Mouse (Mus musculus) Muller cell, postnatal 12 days (primary cell): ENCODE measurements around the gene Srebf2.

Experiments
- DNase-seq: peaks from one replicate; pipeline ENCODE4 v3.0.0-alpha.2; 2015; ENCODE audit errors: inconsistent ontology term

Gene Srebf2

GRCm38 (mm10) chr15:82182311-82182710 is 35.3 kb downstream of the Srebf2 start:
- DNase-seq = no peak

DNA sequence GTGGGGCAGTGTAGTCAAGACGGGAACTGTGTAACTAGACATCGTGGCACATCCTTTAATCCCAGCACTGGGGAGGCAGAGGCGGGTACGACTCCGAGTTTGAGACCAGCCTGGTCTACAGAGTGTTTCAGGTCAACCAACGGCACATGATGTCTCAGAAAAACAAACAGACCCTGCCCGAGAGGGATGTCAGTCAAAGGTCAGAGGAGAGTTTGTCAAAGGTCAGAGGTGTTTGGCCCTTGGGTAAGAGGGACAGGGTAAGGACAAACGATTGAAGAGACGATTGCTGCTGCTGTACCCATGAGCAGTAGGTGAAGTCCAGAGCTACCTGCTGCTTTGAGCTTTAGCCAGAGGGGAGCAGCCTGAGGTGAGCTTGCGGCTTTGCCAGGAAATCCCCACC is 36.6 kb downstream of the Srebf2 start:
- no peak for DNase-seq

DNA sequence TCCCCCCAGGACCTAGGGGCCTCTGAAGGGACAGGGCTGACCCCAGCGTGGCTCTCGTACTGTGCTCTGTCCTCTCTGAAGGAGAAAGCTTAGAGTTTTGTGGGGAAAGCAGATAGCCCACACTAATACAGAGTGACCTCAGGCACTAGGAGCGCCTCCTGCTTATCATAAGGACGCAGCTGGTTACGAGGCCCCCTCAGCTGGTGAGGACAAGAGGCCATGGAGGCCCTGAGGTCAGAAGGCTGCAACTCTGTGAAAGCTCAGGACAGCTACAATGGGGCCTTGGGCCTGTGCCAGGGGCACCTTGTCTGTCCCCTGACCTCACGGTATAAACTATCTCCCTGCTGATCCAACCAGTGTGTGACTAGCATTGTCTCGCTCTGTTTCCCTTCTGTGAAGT is 37.2 kb downstream of the Srebf2 start:
- no peak for DNase-seq

DNA sequence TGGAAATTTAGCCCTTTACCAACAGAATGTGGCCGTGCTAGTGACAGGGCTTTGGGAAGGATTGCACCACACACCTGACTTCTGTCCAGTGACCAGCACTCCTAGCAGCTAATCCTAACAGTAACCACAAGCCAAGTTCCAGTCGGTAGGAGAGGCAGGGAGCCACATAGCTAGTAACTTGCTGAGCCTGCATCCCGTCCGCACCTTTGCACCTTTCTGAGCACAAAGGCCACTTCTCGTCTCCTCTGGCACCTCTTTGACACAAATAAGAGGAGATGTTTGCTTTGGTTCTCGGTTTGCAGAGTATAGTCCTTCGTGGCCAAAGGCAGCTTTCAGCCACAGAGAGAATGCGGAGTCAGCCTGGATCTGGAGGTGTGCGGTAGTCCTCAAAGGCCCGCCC is 37.7 kb downstream of the Srebf2 start:
- DNase-seq = no peak

- no peak for DNase-seq
These were observed 38.2 kb downstream of the Srebf2 start for GRCm38 (mm10) chr15:82185062-82185783.

DNA sequence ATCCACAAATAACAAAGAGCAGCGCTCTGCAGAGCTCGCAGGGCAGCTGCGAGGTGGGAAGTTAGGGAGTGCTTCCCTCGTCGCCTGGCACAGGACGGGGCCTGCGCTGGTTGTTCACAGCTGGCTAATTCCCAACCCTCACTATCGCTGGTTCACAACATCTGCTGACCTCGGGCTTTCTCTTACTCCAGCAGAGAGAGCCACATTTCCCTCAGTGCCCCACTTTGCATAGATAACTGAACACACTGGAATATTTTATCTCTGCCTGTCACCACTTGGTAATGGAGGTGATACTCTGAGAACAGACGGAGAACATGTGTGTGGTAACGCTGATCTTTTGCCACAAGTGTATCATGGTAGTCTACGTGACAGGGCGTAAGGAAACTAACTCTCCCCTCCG is 39.1 kb downstream of the Srebf2 start:
- no peak for DNase-seq

DNA sequence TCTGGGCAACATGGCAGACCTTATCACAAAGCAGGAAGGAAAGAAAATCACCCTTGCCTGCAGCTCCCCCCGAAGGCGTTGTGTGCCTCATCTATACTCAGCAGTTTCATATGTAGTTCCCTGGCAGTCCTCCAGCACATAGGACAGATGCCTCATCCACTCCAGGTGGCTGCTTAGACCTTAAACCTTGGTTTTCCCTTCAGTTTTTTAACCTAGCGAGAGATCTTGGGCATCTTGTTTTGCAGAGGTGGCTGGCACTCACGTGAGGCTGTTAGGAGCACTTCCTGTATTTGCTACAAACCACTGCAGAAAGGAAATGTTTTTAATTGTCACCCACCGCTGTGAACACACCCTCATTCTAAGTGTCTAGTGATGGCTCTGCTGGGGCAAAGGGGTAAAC is 40.0 kb downstream of the Srebf2 start:
- no peak for DNase-seq

DNA sequence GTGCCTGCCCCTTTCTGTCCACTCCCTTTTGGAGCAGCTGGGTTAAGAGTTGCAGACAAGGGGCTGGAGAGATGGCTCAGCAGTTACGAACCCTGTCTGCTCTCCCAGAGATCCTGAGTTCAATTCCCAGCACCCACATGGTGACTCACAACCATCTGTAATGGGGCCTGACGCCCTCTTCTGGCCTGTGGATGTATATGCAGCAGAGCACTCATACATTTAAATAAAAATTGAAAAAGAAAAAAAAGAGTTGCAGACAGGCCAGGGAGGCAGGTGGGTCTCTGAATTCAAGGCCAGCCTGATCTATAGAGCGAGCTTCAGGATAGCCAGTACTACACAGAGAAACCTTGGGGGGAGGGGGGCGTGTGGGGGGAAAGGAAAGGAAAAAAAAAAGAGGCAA is 40.4 kb downstream of the Srebf2 start:
- no peak for DNase-seq

DNA sequence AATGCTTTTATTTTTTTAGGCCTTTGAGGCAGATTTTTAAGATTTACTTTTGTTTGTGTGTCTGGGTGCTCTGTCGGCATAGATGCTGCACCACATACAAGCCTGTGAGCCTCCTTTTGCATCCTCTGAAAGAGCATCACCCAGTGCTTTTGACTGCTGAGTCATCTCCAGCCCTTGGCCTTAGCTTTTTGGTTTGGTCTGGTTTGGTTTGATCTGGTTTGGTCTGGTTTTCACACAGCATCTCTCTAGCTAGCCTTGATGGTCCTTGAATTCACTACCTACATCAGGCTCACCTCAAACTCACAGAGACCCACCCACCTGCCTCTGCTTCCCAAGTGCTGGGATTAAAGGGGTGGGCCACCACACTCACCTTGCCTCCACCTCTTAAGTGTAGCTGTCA is 40.9 kb downstream of the Srebf2 start:
- DNase-seq = no peak

DNA sequence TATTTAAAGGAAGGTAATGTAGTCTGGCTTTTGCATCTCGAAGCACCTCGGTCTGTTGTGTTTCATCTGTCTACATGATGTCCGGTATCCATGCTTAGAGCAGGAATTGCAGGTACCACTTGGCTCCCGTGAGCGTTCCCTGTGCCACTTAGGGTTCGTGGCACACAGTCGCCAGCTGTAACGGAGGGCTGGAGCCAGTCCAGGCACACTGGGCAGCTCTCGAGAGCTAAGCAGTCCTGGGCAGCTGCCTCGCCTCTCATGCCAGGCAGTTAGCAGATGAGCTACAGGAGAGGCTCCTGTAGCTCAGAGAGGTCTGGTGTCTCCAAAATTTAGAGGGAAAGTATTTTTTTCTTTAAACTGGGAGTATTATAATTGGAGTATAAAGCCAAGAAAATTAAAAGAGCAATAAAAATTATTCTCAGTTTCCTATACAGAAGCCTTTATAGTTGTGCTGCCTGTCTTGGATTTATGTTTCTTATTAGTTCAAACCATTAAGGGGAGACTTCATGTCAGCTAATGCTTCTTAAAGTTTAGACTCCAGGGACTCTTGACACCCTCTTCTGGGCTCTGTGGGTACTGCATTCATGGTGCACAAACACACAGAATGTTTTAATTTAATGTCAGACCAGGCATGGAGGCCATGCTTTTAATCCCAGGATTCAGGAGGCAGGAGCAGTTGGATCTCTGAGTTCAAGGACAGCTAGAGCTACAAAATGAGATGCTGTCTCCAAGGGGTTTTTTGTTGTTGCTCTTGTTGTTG is 41.7 kb downstream of the Srebf2 start:
- DNase-seq = no peak

DNA sequence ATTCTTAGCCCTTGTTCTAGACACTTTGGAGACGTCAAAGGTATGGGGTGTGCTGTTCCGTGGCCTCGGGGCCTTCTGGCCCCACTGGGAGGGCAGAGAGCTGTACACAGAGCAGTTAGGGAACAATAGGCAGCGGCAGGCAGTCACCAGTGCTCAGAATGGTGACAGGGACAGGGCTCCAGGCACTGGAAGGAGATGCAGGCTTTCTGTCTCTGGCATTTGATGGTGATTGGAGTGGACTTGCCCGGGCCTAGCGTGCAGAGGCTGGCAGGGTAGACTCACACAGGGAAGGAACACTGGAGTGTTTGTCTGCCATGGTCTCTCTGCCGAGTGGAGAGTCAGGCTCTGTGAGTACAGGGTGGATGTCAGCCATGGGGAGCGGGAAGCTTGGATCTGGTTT is 45.6 kb downstream of the Srebf2 start:
- peak; percentile 76 for DNase-seq

- DNase-seq = no peak
These were observed 49.3 kb downstream of the Srebf2 start for GRCm38 (mm10) chr15:82196300-82196699.

DNA sequence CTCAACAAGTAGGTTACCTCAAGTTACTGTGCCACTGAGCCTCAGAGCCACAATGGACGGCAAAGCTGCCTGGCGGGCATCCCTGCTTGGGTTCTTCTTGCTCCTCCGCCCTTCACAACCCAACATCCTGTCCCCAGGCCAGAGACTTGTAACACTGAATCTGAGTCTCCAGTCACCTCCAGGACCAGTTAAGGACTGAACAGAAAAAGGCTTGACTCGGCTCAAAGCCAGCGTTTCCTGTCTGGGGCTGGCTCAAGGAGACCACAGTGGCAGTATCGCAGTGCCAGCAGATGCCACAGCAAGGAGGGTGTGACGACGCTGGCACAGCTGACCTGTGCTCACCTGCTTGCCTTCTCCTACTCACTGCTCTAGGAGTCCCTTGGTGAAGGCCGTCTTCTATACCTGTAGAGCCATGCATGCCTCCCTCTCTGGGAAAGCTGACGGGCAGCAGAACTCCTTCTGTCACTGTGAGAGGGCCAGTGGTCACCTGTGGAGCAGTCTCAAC is 50.3 kb downstream of the Srebf2 start:
- no peak for DNase-seq

GRCm38 (mm10) chr15:82197937-82198336 is 51.0 kb downstream of the Srebf2 start:
- DNase-seq = no peak

DNA sequence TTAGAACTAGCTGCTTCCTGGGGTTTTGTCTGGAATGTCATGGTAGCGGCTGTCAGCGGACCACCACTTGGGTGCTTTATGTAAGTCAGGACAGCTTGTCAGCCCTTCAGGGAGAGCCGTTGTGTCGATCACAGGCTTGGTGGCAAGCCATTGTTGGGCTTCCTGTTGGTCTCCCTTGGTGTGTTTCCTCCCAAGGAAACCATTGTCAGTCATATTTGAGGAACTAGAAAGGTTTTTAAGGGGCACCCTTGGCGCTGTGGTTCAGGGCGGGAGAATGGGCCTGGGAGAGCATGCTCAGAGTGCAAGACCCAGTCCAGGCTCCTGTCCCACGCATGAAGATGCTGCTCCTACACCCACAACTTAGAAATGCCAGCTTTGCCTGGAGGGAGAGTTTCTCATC is 51.4 kb downstream of the Srebf2 start:
- DNase-seq = no peak

- DNase-seq = no peak
These were observed 52.6 kb downstream of the Srebf2 start for GRCm38 (mm10) chr15:82199546-82199945.

DNA sequence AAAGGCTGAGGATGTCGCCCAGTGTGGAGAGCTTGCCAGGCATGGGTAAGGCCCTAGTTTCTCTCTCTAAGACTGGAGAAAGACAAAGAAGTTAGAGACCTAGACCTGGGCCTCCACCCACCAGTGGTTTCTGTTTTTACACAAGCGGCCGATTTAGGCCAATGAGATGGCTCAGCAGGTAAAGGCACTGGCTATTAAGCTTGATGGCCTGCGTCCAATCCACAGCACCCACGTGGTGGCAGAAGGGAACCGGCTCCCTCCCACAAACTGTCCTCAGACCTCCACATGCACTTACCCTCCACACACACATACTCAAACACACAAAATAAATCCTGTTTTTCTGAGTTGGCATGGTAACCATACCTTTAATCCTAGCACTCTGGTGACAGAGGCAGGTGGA is 55.1 kb downstream of the Srebf2 start:
- no peak for DNase-seq

- DNase-seq = no peak
These were observed 56.1 kb downstream of the Srebf2 start for GRCm38 (mm10) chr15:82203090-82203489.

- no peak for DNase-seq
These were observed 56.8 kb downstream of the Srebf2 start for GRCm38 (mm10) chr15:82203611-82204351.

DNA sequence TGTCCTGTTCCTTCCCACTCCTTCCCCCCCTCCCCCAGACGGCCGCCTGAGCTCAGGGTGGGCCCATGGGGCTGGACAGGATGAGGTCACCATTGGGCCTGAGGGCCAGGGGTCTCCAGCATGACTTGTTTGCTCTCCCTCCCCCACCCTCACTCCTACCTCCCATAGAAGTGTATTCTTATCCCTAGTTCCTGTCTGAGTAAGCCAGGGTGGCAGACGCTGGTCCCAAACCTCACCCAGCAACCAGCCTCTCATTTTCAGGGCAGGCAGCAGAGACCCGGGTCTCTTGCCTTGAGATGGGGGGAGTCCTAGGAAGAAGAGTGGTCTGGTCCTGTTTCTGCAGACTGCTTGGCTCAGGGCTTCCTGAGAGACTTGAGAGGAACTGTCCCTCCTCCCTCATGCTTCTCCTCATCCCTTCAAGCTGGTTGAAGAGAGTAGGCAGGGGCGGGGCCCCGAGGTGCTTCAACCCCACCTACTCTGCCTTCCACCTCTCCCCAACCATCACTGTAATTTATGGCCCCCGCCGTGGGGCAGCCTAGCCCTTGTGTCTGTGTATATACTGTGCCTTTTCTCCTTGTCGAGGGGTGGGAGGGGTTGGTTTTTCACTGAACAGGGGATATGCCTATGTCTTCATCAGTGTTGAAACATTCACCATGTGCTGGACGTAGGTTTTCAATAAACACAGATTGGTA is 57.8 kb downstream of the Srebf2 start:
- DNase-seq = no peak

DNA sequence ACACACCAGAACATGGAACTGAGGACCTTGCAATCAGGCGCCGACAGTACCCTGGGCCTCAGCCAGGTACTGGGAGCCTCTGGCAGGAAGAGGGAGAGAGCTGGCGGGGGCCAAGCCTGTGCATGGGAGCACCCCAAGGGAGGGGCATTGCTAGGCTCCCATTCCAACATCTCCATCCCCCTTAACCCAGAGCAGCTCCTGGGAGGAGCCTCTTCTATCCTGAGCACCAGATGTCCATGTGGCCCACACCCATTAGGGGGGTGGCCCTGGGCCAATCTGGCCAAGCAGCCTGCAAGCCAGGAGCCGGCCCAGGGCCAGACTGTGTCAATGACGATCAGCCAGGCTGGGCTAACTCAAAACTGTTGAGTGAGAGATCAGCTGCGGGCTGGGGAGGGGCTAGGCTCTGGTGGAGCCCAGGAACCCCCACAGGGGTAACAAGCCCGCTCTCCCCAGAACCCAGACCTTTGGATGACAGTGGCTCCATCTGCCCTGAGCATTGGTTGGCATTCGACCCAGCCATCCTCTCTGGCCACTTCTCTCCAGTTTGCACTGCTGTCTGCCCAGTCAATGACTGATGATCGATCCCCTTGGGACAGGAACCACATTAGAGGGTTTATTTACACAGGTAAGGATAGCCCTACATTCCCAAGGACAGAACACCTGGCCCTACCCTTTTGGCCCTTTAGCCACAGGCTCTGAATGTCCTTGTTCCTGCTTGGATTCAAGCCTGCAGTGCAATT is 59.6 kb downstream of the Srebf2 start:
- DNase-seq = peak; percentile 94
